Mouse (Mus musculus): ENCODE results near the gene Asap2. TPM values are rescaled to one million over a fixed set of nuclear protein-coding genes. Genes with fewer than 3 reads are reported as not detected.

Gene Asap2
- total RNA-seq, 2 experiments from 2014 or later, result 6.5 to 23.3 TPM

DNA sequence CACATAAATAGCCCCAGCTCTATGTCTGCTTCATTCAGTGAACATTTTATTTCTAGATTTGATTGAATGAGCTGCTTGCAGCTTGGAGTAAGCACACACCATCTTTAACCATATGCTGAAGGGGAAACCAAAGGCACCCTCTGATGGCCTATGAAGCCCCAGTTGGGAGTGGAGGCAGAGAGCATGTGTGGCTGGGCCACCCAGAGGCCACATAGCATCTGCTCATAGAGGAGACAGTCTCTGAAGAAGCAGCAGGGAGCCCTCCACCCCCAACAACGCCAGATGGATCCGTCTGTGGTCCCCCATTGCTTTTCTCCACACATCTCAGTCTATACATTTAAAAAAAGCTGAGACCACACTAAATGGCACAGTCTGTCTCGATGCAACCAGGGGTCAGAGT lies 251.7 kb downstream of the Asap2 start:
- ATAC-seq (replicated peaks; ENCODE audit: low FRiP score, poor library complexity, severe bottlenecking), result no peak

DNA sequence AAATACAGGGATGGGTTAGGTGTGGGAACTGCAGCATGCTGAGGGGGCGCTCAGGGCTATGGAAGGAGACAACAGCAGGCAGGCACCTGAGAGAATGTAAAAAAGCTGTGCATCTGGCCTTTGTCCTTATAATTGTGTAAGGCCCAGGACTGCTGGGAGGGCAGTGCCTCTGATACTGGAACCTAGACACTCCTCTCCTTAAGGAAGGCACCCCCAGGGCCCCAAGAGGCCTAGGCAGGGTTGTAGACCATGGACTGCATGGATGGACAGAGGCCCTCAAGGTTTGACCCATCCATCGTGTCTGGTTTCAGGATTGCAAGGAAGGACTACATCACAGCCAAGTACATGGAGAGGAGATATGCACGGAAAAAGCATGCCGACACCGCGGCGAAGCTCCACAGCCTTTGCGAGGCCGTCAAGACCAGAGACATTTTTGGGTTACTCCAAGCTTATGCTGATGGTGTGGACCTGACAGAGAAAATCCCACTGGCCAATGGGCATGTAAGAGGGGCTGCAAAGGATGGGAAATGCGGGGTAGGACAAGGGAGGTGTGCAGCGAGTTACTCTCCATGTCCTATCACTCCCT lies 254.2 kb downstream of the Asap2 start:
- ATAC-seq (replicated peaks; ENCODE audit: low FRiP score, poor library complexity, severe bottlenecking), result no peak

DNA sequence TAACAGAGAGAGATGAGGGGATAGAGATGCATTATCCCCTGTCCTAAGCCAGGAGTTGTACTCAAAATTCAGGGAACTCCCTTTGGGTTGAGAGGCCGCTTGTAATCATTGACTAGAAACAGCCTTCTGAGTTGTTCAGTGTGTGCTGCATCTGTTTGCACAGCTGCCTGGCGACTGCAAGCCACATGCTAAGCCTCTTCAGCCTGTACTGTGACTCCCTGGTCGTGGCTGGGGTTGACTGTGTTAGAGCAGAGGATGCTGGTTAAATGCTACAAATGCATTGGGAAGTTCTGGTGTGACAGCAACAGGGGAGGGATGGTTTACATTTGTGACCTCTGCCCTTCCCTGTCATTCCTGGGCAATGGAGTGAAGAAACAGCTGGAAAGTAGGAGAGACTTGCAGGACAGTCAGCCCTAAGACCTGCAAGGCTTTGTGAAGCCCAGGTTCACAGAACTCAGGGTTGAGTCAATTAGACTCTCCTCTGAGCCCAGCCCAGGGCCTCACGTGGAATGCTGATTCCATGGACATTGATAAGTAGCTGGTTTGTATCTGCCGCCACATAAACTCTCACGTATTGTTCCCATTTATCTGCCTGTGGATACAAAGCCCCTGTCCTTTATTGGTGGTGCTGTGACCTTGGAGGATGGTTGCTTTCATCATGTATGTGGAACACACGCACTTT lies 257.6 kb downstream of the Asap2 start:
- no peak for ATAC-seq (replicated peaks; ENCODE audit: low FRiP score, poor library complexity, severe bottlenecking)

DNA sequence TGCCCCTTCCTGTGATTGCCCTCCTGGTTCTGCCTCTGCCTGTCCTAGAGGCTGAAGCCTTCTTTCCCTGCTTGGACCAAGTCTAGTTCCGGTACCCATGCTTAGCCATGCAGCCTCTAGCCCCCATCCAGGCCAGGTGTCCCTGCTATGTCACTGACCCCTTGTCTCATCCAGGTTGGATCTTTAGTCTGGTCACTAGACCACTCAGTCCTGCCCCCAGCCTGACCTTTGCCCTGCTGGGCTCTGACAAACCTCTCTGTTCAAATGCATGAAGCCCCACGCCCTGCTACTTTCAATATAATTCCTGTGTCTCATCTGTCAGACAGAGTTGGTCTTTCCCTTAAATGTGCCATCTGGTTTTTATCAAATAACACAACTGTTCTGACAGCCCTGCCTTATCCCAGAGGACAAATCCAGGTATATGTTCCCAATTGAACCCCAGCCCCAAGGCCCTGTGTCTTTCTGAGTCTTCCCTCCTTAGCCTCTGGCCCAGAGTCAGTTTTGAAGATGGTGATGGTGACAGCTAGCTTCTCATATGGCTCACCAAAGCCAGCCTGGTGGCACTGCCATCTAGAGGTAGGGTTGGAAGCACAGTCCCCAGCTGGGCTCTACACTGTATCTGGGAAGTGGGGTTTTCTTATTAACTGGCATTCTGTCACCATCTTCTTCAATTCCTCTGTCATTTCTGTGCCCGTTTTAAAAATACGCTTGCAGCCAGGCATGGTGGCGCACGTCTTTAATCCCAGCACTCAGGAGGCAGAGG lies 270.4 kb downstream of the Asap2 start:
- no peak for ATAC-seq (replicated peaks; ENCODE audit: low FRiP score, poor library complexity, severe bottlenecking)

DNA sequence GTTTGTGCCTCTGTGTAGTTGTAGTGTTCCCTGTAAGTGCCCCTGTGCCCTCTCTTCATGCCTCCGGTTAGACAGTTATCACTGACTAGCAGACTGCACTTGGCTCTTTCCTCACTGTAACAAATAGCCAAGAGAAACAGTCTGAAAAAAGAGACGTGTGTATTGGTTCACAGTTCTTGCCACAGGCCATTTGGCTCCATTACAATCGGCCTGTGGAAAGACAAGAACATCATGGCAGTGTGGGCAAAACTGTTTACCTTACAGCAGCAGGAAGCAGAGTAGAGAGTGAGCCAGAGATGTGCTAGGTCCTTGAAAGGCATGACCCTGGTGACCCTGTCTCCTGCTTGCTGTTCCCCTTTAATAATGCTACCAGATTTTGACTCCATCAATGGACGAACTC lies 271.3 kb downstream of the Asap2 start:
- no peak for ATAC-seq (replicated peaks; ENCODE audit: low FRiP score, poor library complexity, severe bottlenecking)

DNA sequence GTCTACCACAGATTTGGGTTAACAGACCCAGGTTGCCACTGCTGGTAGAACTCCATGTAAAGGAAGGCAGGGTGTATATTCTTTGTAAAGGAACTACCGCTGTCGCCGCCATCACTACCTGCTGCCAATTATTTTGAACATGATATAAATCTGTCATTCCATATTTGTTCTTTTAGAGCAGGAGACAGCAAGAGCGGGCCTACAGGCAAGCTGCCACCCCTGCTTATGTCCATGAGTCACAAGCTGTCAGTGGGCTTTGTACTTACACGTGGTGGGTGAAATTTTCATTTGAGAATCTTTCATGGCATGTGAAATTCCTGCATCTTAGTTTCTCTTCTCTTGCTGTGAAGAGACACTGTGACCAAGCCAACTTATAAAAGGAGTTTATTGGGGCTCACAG lies 273.0 kb downstream of the Asap2 start:
- no peak for ATAC-seq (replicated peaks; ENCODE audit: low FRiP score, poor library complexity, severe bottlenecking)

DNA sequence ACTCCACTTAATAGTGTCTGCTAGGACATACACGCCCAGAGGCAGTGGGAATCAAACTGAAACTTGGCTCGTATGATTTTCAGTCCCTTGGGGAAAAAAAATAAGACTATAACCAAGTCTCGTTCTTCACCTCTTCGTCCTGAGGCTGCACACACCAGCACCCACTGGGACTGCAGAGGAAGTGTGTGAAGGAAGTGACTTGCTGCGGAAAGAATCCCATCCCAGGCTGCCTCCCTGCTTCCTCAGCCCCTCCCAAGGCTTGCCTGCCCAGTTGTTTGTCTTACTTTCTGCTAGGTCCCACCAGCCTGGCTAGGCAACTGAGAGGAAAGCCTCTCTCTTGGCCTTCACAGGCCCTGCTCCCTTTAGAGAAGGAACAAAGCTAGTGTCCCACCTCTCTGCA lies 274.0 kb downstream of the Asap2 start:
- ATAC-seq (replicated peaks; ENCODE audit: low FRiP score, poor library complexity, severe bottlenecking), result no peak

DNA sequence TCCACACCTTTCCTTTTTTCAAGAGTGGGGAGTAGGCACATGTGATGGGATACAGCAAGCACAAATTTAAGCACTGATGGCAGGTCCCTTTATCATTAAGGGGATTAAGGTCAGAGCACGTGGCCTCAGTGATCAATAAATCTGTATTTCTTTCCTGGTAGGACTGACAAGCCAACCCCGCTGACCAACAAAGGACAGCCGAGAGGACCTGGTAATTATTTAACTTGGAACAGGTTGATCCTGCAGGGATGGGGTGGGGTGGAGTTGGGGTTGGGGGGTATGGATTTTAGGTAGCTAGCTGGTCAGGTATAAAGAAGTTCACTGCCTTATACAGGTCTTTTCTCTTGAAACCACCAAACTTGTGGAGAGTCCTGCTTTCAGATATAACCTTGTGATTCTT lies 274.7 kb downstream of the Asap2 start:
- no peak for ATAC-seq (replicated peaks; ENCODE audit: low FRiP score, poor library complexity, severe bottlenecking)

DNA sequence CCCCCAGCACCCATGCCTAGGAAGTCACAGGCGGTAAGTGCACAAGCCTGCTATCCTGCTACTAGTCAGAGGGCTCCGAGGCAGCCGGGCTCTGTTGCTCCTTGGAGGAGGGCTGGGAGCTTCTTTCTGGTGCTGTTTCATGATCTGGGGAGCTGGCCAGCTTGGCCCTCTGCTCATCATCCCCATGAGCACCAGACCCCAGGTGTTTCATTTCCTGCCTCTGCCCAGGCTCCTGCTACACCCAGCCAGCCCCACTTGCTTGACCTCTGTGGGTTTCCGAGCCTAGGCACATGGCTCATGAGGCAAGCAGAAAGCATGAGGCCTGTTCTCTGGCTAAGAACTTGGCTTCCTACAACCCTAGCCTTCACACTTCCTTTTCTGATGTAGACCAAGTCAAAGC lies 275.2 kb downstream of the Asap2 start:
- no peak for ATAC-seq (replicated peaks; ENCODE audit: low FRiP score, poor library complexity, severe bottlenecking)

DNA sequence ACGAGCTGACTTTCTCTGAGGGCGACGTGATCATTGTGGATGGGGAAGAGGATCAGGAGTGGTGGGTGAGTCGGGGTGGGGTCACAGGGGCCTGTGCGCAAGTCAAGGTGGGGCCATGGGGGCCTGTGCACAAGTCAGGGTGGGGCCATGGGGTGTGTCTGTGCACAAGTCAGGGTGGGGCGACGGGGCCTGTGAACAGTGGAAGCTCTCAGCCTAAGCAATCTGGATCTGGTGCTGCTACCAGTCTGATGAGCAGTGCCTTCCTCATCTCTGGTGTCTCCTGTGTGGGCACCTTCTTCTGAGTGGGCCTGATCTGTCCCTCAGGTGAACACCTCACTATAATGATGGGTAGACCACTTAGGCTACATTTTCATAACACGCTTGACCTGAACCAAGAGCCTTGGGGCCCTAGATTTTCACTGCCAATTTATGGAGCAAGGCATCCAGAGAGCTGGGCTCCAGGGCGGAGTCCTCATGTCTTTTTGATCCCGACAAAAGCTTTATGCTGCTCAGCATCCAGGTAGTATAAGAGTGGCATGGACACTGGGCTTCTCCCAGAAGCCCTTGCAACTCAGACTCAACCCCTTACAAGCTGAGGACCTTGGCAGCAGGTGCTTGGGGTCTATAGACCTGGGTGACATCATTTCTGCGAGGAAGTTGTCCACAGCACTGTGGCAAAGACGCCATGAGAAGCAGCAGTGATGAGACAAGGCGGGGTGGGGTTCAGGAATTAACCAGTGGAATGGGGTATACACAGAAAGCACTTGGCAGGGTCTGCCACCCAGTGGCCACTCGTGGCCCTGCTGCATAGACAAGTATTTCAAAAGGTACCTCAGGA lies 275.9 kb downstream of the Asap2 start:
- ATAC-seq (replicated peaks; ENCODE audit: low FRiP score, poor library complexity, severe bottlenecking), result no peak

DNA sequence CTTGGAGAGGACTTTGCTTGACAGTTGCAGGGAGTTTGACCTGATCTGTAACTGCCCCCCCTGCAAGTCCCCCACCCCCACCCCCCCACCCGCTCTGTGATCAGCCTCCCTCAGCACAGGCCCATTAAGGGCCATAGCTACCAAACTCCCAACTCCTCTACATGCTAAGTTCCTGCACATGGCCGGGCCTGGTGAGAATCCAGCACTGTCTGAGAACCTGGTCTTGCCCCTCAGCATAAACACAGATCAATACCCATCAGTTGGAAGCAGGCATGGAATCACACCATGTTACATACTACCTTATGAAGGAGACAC lies 276.5 kb downstream of the Asap2 start:
- no peak for ATAC-seq (replicated peaks; ENCODE audit: low FRiP score, poor library complexity, severe bottlenecking)

DNA sequence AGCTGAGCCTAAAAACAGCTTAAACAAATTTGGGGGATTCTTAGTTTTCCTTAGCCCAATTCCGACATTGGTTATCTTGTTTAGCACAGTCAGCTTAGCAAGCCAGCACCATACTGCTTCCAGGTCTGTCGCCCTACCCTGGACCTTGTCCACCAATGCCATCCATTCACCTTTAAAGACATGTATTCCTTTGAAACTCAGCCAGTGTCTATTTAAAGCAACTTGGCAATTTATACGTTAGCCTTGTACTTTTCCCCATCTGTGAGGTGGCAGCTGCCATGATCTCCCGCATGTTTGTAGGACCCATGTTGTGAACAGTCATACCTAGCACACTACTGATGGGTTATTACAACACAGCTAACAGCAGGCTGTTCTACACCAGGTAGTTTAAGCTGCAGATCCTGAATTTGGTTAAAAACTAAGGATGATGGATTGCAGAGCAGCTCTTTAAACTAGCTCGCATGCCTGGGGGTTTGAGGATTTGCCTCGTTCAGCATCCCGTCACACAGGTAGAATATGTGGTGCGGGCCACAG lies 277.9 kb downstream of the Asap2 start:
- ATAC-seq (replicated peaks; ENCODE audit: low FRiP score, poor library complexity, severe bottlenecking), result no peak

DNA sequence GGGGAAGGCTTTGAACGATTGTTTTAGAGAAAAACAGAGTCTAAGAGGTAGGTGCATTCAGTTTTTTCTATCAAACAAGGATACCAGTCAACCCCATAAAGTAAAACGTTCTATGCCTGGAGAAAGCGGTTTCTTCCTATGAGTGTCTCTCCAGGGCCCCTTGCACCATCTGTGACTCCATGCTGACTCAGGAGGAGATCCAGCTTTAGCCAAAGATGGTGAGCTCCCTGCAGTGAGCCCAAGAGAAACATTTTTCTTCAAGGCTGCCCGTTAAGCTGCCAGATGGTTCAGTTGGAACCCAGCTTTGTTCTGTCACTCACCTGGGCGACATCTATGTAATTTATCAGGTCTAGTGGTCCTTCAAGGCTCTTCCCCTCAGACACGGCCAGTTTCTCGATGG lies 284.2 kb downstream of the Asap2 start:
- no peak for ATAC-seq (replicated peaks; ENCODE audit: low FRiP score, poor library complexity, severe bottlenecking)

DNA sequence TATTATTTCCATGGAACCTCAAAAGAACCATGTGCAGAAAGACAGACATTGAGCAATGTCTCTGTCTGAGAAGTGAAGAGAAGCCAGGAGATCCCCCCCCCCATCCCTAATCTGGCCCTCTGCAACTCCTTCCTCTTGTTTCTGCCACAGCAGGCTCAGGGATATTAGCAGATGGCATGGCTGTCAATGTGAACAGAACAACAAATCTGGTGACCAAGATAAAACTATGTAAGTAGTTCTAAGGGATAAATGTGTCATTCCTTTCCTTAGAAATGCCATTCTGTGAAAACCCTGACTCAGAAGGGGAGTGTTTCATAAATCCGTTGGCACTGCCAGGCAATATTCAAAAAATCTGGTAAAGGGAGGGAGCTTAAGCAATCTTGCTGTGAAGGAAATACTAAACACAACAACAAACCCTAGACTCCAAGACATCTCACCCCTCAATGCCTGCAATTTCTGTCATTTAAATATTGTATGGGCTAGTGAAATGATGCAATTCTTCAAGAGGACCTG lies 287.1 kb downstream of the Asap2 start:
- ATAC-seq (replicated peaks; ENCODE audit: low FRiP score, poor library complexity, severe bottlenecking), result no peak

DNA sequence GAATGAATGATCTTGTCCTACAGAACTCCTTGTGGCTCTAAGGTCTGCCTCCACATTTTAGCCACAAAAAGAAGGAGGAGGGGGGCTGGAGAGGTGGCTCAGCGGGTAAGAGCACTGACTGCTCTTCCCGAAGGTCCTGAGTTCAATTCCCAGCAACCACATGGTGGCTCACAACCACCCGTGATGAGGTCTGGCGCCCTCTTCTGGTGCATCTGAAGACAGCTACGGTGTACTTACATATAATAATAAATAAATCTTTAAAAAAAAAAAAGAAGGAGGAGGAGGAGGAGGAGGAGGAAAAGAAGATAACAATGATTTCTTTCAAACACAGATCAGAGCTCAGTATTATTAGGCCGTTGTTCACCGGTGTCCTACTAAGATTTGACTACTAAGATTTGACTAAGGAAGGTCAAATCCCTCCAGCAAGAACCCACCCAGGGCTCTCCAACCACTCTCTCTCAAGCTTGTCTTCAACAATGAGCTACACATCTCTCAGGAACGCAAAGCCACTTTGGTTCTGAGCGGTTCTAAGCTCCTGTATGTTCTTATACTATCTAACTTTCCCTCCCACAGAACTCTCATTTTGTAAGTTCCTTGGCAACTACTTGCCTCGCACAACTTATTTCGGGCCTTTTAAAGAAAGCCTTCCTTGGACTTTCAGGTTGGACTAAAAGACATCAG lies 294.6 kb downstream of the Asap2 start, which contains the start of gene Cpsf3:
TSS of gene Cpsf3 (plus strand) at position 631 of the 681 bp plus-strand sequence.
- no peak for ATAC-seq (replicated peaks; ENCODE audit: low FRiP score, poor library complexity, severe bottlenecking)

DNA sequence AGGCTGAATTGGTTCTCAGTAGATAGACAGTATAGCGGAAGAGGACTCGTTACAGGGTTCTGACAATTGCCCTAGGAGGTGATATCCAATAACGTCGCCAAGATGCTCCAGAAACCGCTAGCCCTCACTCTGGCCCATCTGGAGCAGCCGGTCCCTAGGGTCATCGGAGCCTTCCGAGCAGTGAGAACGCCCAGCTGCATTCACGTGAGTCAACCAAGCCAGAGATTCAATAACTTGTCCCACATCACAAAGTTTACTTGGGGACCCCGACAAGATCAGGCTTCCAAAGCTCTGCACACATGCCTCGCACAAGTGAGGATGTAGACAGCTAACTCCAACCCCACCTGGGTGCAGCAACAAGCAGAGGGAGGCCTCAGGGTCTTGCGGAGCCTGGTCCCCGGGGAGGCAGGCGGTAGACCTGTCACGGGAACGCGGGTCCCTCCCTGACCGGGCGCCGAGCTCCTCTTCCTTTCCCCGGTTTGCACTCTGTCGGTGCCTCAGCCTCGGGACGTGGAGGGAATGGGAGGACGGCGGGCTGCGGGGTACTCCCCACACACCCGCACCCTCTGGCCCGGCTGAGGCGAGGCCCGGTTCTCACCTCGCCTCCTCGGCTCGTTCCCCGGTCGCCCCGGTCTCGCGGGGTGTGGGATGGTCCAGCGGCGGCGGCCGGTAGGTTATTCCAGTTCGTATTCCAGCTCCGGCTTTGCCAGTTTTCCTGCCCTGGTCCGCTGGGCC lies 295.4 kb downstream of the Asap2 start:
- peak; percentile 64 for ATAC-seq (replicated peaks; ENCODE audit: low FRiP score, poor library complexity, severe bottlenecking)

DNA sequence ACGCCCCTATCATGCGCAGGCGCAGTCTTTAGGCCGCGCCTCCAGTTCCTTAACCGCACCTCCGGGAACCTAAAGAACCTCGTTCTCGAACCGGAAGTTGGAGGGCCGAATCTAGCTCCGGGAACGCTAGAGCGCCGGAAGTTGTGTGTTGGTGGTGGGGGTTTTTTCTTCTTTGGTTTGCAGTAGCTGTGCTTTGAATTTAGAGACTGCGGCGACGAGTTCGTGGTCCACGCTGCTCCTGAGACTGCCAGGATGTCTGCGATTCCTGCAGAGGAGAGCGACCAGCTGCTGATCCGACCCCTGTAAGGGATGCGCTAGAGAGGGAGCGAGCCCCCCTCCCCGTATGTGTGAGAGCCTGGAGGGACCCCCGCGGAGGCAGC lies 296.0 kb downstream of the Asap2 start, which contains the start of gene Itgb1bp1:
TSS of gene Itgb1bp1 (minus strand) at position 42 of the 380 bp plus-strand sequence.
- ATAC-seq (replicated peaks; ENCODE audit: low FRiP score, poor library complexity, severe bottlenecking), result peak; percentile 98
